Mouse (Mus musculus): ENCODE results near the gene Kif3b.
"Not testable (repeated sequence)": the region's sequence is repeated elsewhere in the genome, so short reads cannot be mapped to it uniquely, and the experiment has no call there.

Gene Kif3b

GRCm38 (mm10) chr2:153345454-153346220, 54.4 kb downstream of the Kif3b start, which contains the start of gene Asxl1:
TSS of gene Asxl1 (plus strand) at chr2:153345829.
- ATAC-seq (ENCODE audit: low TSS enrichment): peak; percentile 97

GRCm38 (mm10) chr2:153346221-153347182, 55.3 kb downstream of the Kif3b start:
- ATAC-seq (ENCODE audit: low TSS enrichment): no peak

- ATAC-seq (ENCODE audit: low TSS enrichment): no peak
These were observed 56.1 kb downstream of the Kif3b start for GRCm38 (mm10) chr2:153347183-153347781.

- no peak for ATAC-seq (ENCODE audit: low TSS enrichment)
These were observed 57.1 kb downstream of the Kif3b start for GRCm38 (mm10) chr2:153348100-153348831.

GRCm38 (mm10) chr2:153350552-153351181, 59.5 kb downstream of the Kif3b start:
- no peak for ATAC-seq (ENCODE audit: low TSS enrichment)

- ATAC-seq (ENCODE audit: low TSS enrichment): no peak
These were observed 63.4 kb downstream of the Kif3b start for GRCm38 (mm10) chr2:153354648-153355047.

GRCm38 (mm10) chr2:153356784-153357183, 65.6 kb downstream of the Kif3b start:
- no peak for ATAC-seq (ENCODE audit: low TSS enrichment)

- no peak for ATAC-seq (ENCODE audit: low TSS enrichment)
These were observed 70.0 kb downstream of the Kif3b start for GRCm38 (mm10) chr2:153361101-153361710.

GRCm38 (mm10) chr2:153364531-153364930, 73.3 kb downstream of the Kif3b start:
- ATAC-seq (ENCODE audit: low TSS enrichment): not testable (repeated sequence)

- ATAC-seq (ENCODE audit: low TSS enrichment): peak; percentile 44
These were observed 79.7 kb downstream of the Kif3b start for GRCm38 (mm10) chr2:153370871-153371270.

- ATAC-seq (ENCODE audit: low TSS enrichment): no peak
These were observed 84.2 kb downstream of the Kif3b start for GRCm38 (mm10) chr2:153375380-153375779.

GRCm38 (mm10) chr2:153380479-153380878, 89.3 kb downstream of the Kif3b start:
- no peak for ATAC-seq (ENCODE audit: low TSS enrichment)

All from frontal cortex, adult (tissue).